Mouse (Mus musculus) stomach, embryonic 14.5 days (tissue): ENCODE data around the gene Tent4b. TPM values are rescaled to one million over a fixed set of nuclear protein-coding genes. Genes with fewer than 3 reads are reported as not detected.

Source experiments
- ATAC-seq: fragments of 200-750 bp; cut with Nextera tagmentation; 2 replicates; pipeline ENCODE4 v1.8.0; 2017; ENCODE audit warnings: low read depth, moderate TSS enrichment; ENCODE audit not compliant: insufficient number of reproducible peaks, insufficient read depth, low FRiP score
- H3K27ac ChIP-seq: fragments of 300-500 bp; sonication (generic); 2 replicates; pipeline ENCODE4 v1.5.1; 2014; ENCODE audit warnings: mild to moderate bottlenecking, low read length, moderate library complexity, mixed read lengths
- H3K27me3 ChIP-seq: fragments of 300-500 bp; sonication (generic); 2 replicates; pipeline ENCODE4 v1.6.1; 2014; ENCODE audit warnings: low read length, control low read depth, mixed read lengths; ENCODE audit not compliant: control insufficient read depth, insufficient read depth
- H3K36me3 ChIP-seq: fragments of 300-500 bp; sonication (generic); 2 replicates; pipeline ENCODE4 v1.6.1; 2014; ENCODE audit warnings: mild to moderate bottlenecking, control low read depth, low read length, moderate library complexity, mixed read lengths; ENCODE audit not compliant: control insufficient read depth, insufficient read depth
- H3K4me1 ChIP-seq: fragments of 300-500 bp; sonication (generic); 2 replicates; pipeline ENCODE4 v1.6.1; 2014; ENCODE audit warnings: low read length, control low read depth, mixed read lengths; ENCODE audit not compliant: control insufficient read depth, insufficient read depth
- H3K4me2 ChIP-seq: fragments of 300-500 bp; sonication (generic); replicated peaks from 2 replicates; pipeline ENCODE4 v1.6.1; 2014; ENCODE audit warnings: low read depth, low read length, control low read depth
- H3K4me3 ChIP-seq: fragments of 300-500 bp; sonication (generic); 2 replicates; pipeline ENCODE4 v1.5.1; 2014; ENCODE audit warnings: low read depth, low read length, control low read depth
- H3K9ac ChIP-seq: fragments of 300-500 bp; sonication (generic); replicated peaks from 2 replicates; pipeline ENCODE4 v1.6.1; 2014; ENCODE audit warnings: low read depth, mild to moderate bottlenecking, control low read depth, low read length, moderate library complexity, mixed read lengths
- H3K9me3 ChIP-seq: fragments of 300-500 bp; sonication (generic); 2 replicates; pipeline ENCODE4 v1.6.1; 2016; ENCODE audit warnings: low read depth, low read length, control low read depth; ENCODE audit not compliant: control insufficient read depth
- WGBS: fragments of 180-500 bp; shearing (Covaris S2); extraction: QIAGEN DNeasy Blood & Tissue Kit; methylation state at CpG from one replicate; pipeline ENCODE4 v1.1.7; 2014; 5-methylcytosine and 5-hydroxymethylcytosine counted together
- polyA plus RNA-seq: library from polyadenylated mRNA; unstranded; fragments of >200 nt; fragmentation: Nextera tagmentation; extraction: Ambion mirVana; gene quantifications from 2 replicates; pipeline ENCODE4 v1.2.1, GENCODE M21; 2014

Tent4b gene
- polyA plus RNA-seq, 1 experiment from 2014 or later: 12.5 TPM

- Histone ChIP-seq H3K27ac (no peak overlapping the region), H3K36me3 (no peaks in the 10 kb centered on the region), H3K4me3 (no peak overlapping the region), H3K27me3 (no peaks in the 10 kb centered on the region), H3K9ac (no peak overlapping the region), H3K9me3 (no peaks in the 10 kb centered on the region), H3K4me1 (no peaks in the 10 kb centered on the region), H3K4me2 (no peak overlapping the region)
- WGBS: 82% methylated on average over 6 of the region's 6 CpGs
- no peak for ATAC-seq
Measured at GRCm38 (mm10) chr8:88185716-88186115, 13.3 kb upstream of the Tent4b start.

- Histone ChIP-seq H3K4me2 (no peak overlapping the region), H3K4me3 (no peak overlapping the region), H3K9ac (no peak overlapping the region), H3K27ac (no peak overlapping the region), H3K36me3 (no peaks in the 10 kb centered on the region), H3K27me3 (no peaks in the 10 kb centered on the region), H3K9me3 (no peaks in the 10 kb centered on the region), H3K4me1 (peaks cover 13% of the 10 kb centered on the region; the same call in 1 of the 2 replicates)
- 38% methylated on average over 3 of the region's 3 CpGs for WGBS
- ATAC-seq: no peak
Measured at GRCm38 (mm10) chr8:88197328-88197727, 1.7 kb upstream of the Tent4b start.

GRCm38 (mm10) chr8:88198551-88198944 lies 465 bp upstream of the Tent4b start:
- H3K4me1 ChIP-seq: peaks cover 13% of the 10 kb centered on the region; the same call in 1 of the 2 replicates
- no peaks in the 10 kb centered on the region for H3K27me3 ChIP-seq
- WGBS: 1% methylated on average over 10 of the region's 10 CpGs

GRCm38 (mm10) chr8:88199700-88200601 lies 938 bp downstream of the Tent4b start:
- H3K27ac ChIP-seq: peak overlapping the region; percentile 58
- H3K27me3 ChIP-seq: no peaks in the 10 kb centered on the region
- no peaks in the 10 kb centered on the region; the same call in 1 of the 2 replicates for H3K36me3 ChIP-seq
- H3K4me3 ChIP-seq: peak overlapping the region; percentile 86
- H3K4me2 ChIP-seq: peak overlapping the region; percentile 73
- H3K9ac ChIP-seq: peak overlapping the region; percentile 74
- no peaks in the 10 kb centered on the region for H3K9me3 ChIP-seq
- H3K4me1 ChIP-seq: peaks cover 13% of the 10 kb centered on the region; the same call in 1 of the 2 replicates
- WGBS: under 1% methylated on average over 103 of the region's 117 CpGs
- ATAC-seq: peak; percentile 46; the same call in 1 of the 2 replicates

More at GRCm38 (mm10) chr8:88198551-88198944, 465 bp upstream of the Tent4b start:
- peak overlapping the region; percentile 74 for H3K9ac ChIP-seq
- peak overlapping the region; percentile 94 for H3K27ac ChIP-seq
- H3K9me3 ChIP-seq: no peaks in the 10 kb centered on the region
- H3K4me3 ChIP-seq: peak overlapping the region; percentile 86
- no peaks in the 10 kb centered on the region for H3K36me3 ChIP-seq
- H3K4me2 ChIP-seq: peak overlapping the region; percentile 51
- no peak for ATAC-seq

GRCm38 (mm10) chr8:88200724-88201495 lies 1.9 kb downstream of the Tent4b start:
- H3K9me3 ChIP-seq: no peaks in the 10 kb centered on the region
- H3K4me2 ChIP-seq: peak overlapping the region; percentile 73
- peak overlapping the region; percentile 86 for H3K4me3 ChIP-seq
- H3K27ac ChIP-seq: no peak overlapping the region
- ATAC-seq: no peak
- peaks cover under 1% of the 10 kb centered on the region for H3K36me3 ChIP-seq
- peaks cover 13% of the 10 kb centered on the region; the same call in 1 of the 2 replicates for H3K4me1 ChIP-seq
- no peaks in the 10 kb centered on the region for H3K27me3 ChIP-seq
- H3K9ac ChIP-seq: peak overlapping the region; percentile 74; the same call in 1 of the 2 replicates
- WGBS: 9% methylated on average over 10 of the region's 10 CpGs

GRCm38 (mm10) chr8:88201641-88202040 lies 2.6 kb downstream of the Tent4b start:
- Histone ChIP-seq H3K4me2 (peak overlapping the region; percentile 73; the same call in 1 of the 2 replicates), H3K4me1 (peaks cover 13% of the 10 kb centered on the region; the same call in 1 of the 2 replicates), H3K4me3 (no peak overlapping the region), H3K9me3 (no peaks in the 10 kb centered on the region), H3K9ac (no peak overlapping the region; the same call in 1 of the 2 replicates), H3K27me3 (no peaks in the 10 kb centered on the region), H3K36me3 (peaks cover 4% of the 10 kb centered on the region), H3K27ac (no peak overlapping the region)
- ATAC-seq: no peak
- WGBS: 45% methylated on average over 3 of the region's 3 CpGs

DNA sequence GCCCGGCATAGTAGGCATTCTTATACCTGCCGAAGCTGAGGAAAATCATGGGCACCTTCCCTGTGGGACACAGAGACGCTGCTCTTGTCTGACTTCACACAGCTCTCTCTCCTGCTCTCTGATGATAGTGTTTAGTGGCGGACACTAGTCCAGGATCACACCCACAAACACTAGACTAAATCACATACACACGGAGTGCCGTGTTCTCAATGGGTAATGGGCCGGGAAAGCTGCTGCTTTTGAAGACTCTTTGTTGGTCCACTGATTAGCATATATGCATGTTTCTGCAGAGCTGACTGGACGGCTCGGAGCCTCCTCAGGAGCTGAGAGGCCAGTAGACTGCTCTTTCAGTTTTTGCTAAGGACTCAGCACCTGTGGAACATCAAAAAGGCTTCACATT lies 7.0 kb downstream of the Tent4b start:
- Histone ChIP-seq H3K27ac (no peak overlapping the region), H3K27me3 (no peaks in the 10 kb centered on the region), H3K9me3 (no peaks in the 10 kb centered on the region), H3K4me2 (no peak overlapping the region), H3K4me3 (no peak overlapping the region), H3K4me1 (peaks cover 12% of the 10 kb centered on the region; the same call in 1 of the 2 replicates), H3K9ac (no peak overlapping the region), H3K36me3 (peaks cover 8% of the 10 kb centered on the region)
- WGBS: 87% methylated on average over 9 of the region's 9 CpGs
- no peak for ATAC-seq

GRCm38 (mm10) chr8:88207121-88207821 lies 8.3 kb downstream of the Tent4b start:
- Histone ChIP-seq H3K27me3 (no peaks in the 10 kb centered on the region), H3K4me2 (no peak overlapping the region), H3K36me3 (peaks cover 8% of the 10 kb centered on the region), H3K9me3 (no peaks in the 10 kb centered on the region), H3K27ac (no peak overlapping the region), H3K4me3 (no peak overlapping the region), H3K9ac (no peak overlapping the region), H3K4me1 (peaks cover under 1% of the 10 kb centered on the region; the same call in 1 of the 2 replicates)
- WGBS: 86% methylated on average over 7 of the region's 7 CpGs
- ATAC-seq: no peak
